Mouse (Mus musculus) cerebellum, adult (tissue): Measurements from ENCODE around the gene Col18a1.

Experiments used
- ATAC-seq: cut with Nextera tagmentation; 2 replicates; pipeline ENCODE4 v1.9.2; 2017; ENCODE audit warnings: mild to moderate bottlenecking, moderate library complexity, mixed read lengths; ENCODE audit not compliant: insufficient number of reproducible peaks, low FRiP score, low TSS enrichment

The Col18a1 gene

GRCm38 (mm10) chr10:77118361-77118760 lies 48.0 kb downstream of the Col18a1 start:
- no peak for ATAC-seq

DNA sequence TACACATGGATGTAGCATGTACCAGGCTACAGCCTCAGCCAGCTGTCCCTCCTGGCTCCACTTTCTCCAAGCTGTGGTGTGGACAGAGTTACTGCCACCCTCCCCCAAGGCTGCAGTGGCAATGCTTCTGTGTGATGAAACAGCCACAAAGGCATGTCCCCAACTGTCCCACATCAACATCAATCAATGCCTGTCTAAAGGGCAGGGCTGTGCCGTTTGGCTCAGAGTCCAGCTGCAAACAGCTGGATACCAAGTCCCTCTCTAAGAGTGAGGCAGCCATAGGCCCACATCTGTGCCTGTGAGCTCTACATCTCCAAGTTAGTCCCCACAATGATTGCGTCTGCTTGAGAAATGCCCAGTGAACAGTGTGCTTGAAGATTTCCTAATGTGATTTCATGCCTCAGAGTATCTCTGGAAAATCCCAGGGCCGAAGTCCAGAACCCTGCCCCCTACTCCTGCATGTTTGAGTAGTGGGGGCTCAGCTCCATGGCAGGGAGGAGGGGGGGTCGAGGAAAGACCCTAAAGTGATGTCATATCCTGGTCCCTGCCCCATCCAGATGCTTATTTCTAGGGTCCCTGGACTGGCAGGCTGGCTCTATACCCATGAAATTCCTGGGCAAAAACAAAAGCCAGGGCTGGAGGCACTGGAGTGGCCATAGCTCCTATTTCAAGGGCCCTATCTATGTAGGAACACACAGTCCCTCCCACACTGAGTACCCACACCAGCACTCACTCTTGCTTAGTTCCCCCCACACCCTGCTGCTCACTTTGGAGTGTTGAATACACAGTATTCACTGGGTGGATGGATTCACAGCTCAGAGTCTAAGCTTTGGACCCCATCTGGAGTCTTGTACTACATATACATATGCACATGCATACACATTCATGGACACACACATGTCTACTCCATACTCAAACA lies 49.6 kb downstream of the Col18a1 start:
- no peak for ATAC-seq

DNA sequence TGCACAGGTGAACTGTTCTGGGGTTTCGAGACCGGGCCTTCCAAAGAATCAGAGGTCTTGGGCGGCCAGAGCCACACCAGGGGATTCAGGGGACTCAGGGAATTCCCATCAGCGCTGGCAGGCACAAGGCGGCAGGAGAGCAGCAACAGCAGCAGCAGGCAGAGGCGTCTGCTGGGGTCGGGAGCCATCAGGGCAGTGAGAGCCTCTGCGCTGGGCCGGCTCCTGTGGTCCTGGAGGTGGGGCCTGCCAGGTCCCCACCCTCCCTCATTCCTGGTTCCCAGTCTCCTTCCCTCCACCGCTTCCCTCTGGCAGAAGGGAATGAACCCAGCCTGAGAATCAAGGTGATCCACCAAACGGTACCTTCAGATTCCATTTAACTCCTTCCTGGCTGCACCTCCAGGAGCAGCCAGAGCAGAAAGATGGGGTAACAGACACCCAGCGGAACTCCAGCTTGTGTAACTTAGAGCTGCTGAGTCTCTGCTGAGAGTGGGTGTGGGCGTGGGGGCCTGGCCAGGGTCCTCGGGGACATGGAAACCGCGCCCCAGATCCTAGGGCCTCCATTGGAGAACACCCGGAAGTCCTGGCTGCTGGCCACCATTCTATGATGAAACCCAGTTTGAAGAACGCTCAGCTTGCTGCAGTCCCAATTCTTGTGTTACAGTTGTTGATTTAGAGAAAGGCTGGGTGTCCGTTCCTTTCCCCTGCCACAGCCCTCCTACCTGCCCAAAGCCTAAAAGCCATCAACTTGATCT lies 52.7 kb downstream of the Col18a1 start:
- ATAC-seq: no peak

GRCm38 (mm10) chr10:77111550-77112249 lies 54.6 kb downstream of the Col18a1 start:
- no peak for ATAC-seq

DNA sequence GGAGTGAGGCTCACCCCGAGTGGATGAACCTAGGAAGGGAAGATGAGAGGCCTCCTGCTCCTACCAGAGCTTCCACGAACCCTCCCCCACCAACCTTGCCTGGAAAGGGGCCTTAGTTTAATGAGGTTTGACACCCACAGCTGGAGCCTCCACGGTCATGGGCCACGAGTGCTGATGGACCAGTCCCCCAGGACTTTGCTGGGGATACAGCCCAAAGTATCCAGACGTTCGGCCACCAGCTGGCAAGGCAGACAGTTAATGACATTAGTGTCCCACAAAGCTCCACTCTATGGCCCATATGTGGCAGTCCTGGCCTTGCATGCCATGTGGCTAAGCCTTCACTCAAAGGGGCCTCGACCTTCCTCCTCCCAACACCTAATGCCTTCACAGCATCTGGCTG lies 55.5 kb downstream of the Col18a1 start:
- no peak for ATAC-seq

DNA sequence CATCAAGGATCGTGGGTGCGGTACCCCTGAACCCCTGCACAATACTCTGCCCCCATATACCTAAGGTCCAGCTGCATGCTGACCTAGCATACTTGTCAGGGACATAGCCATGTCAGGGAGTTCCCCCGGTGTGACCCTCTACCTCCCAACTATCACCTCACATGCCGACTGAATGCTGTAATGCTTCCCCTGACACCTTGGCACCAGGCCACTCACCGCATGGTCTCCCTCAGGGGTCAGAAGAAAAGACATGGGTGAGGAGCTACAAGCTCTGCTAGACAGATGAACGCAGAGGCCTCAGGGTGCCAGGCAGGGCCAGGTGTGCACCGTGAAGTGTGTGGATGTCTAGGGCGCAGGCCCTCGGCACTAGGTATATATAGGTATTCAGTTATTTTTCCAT lies 56.3 kb downstream of the Col18a1 start:
- ATAC-seq: no peak

- ATAC-seq: no peak
Measured at GRCm38 (mm10) chr10:77108106-77108505, 58.2 kb downstream of the Col18a1 start.

DNA sequence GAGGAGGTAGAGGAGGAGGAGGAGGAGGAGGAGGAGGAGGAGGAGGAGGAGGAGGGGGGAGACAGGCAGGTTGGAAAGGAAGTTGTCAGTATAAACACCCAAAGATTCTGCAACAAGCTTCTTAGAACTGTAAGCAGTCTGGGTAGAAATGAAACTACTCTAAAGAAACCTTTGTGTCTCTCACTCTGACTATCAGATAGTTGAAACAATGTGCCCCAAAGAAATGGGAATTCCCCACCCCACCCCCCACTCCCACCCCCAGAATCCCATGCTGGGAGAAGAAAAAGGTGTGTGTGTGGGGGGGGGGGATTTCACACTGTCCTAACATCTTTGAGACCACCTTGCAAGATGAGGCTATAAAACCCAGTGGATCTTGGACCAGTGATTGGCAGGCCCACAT lies 62.0 kb downstream of the Col18a1 start:
- ATAC-seq: no peak

- ATAC-seq: no peak
Measured at GRCm38 (mm10) chr10:77103689-77104088, 62.7 kb downstream of the Col18a1 start.

DNA sequence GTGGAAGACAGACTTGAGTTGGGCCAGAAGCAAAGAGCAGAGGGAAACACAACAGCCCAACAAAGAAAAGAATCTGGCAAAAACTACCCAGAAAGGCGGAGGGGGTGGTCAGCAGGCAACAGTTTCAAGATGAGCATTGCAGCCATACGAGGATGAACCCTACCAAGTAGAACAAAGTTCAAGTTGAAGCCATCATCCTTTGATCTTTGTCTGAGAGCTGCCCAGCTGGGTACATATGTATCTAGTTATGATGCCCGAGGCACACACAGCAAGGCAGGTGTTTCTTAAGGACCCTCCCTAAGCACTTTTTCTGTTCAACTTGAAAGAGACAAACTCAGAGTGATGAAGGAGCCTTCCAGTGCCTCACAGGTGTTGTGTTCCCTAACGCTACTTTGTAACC lies 66.6 kb downstream of the Col18a1 start:
- ATAC-seq: no peak

DNA sequence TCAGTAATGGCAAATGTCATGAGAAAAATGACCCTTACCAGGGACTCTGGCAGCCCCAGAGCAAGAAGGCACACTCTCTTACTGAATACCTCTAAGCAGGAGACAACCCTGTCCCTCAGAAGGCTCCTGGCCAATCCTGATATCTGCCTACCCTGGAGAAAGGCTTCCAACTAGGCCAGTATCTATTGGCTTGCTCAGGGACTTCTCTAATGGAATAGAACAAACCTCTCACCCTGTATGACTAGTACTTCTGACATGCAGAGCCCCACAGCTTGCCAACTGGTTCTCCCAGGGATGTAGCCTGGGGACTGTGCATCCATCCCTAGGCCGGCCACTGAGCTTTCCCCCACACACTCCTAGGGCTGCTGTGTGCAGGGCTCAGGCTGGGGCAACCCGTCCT lies 67.7 kb downstream of the Col18a1 start:
- no peak for ATAC-seq

GRCm38 (mm10) chr10:77097890-77098200 lies 68.5 kb downstream of the Col18a1 start:
- no peak for ATAC-seq

GRCm38 (mm10) chr10:77097006-77097889 lies 69.1 kb downstream of the Col18a1 start:
- no peak for ATAC-seq

GRCm38 (mm10) chr10:77095666-77096065 lies 70.7 kb downstream of the Col18a1 start:
- ATAC-seq: no peak

DNA sequence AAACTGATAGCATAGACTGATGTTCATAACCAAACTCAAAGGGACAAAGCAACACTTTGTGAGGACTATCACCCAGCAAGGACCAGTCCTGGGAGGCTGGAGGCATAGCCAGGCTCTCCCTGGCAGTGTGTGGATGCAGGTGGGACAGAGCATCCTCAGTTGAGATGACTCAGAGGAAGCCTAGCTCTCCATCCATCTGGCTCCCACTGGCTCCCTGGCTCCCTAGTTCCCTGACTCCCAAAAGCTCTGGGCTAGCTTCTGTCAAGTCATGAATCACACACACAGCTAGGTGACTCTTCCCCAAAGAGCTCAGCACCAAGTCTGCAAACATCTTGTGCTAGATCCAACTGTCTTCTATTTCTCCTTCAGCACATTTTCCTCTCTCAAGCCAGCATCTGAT lies 72.5 kb downstream of the Col18a1 start:
- no peak for ATAC-seq

DNA sequence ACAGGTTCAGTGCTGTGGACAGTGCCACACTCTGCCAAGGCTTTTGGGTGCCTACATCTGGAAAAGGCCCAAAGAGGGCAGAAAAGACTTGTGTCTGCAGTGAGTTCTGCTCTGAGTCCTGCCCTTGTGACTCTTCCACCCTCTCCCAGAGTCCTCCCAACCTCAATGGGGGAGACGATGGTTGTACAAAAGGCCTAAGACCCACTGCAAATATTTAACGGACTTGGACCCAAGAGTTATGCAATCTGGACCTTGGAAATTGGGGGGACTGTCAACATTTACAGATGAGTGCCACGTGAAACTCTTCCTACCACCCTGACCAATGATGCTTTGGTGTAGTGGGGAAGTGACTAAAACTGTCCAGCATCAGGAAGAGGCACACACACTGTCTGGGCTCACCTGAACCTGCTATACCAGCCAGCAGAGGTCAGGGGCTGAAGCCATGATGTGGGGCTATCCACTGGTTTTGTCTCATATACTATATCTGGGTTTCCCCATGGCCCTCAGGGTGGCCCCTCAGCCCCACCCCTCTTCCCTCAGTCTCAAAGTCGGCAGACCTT lies 74.7 kb downstream of the Col18a1 start:
- no peak for ATAC-seq

GRCm38 (mm10) chr10:77090063-77090462 lies 76.3 kb downstream of the Col18a1 start:
- ATAC-seq: no peak

DNA sequence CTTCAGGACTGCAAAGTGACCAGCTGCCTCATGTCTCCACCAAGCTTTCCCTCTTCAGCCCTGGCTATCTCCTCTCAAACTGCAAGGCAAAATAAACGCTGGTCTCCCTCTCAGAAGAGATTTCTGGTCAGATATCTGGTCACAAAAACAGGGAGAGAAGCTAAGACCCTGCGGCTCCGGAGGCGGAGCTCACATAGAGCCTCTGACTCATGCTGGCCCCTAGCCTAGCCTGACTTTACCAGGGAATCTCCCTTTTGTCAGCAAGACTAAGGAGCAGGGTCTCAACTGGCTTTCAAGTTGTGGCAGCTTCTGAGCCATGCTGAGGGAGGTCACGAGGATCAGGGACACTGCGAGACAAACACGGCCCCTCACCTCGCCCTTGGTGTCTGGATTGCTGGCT lies 77.0 kb downstream of the Col18a1 start:
- ATAC-seq: no peak

GRCm38 (mm10) chr10:77084568-77084967 lies 81.8 kb downstream of the Col18a1 start:
- no peak for ATAC-seq

DNA sequence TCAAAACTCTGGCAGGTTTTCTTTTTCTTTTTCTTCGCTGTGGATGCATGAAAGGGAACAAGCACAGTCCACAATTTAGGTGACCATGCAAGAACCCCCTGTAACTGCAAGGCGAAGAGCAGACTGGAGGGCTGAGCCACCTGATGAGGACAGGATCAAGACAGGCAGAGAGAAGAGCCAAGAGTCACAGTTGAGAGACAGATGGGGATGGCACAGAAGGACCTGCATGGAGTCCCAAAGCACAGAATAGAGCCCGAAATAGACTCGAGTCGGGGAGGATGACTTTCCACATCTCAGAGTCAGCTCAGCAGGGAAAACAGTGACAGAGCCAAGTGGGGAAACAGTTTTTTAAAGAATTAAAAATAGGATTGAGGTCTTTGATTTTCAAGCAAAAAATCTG lies 83.4 kb downstream of the Col18a1 start:
- ATAC-seq: no peak
